8 mouse cellular contexts compared by ENCODE assay signal in genomic region chr8:9770999-9771605, GRCm38 (mm10). TPM values are rescaled to one million over a fixed set of nuclear protein-coding genes. Genes with fewer than 3 reads are reported as not detected.
A peak's percentile ranks its signal among the peaks of the same experiment; 100 is the strongest.
DNase-seq lines count a peak whose midpoint lies in the region; ATAC-seq lines count a peak whose summit lies in the region.

Fam155a (minus strand) TSS chr8:9771161.

- 0 out of 2 replicates have a peak, but pooled peaks have one; percentile 35 for ATAC-seq in heart, embryonic 14.5 days (ENCODE audit: insufficient number of reproducible peaks, insufficient read depth, low FRiP score, low read depth)
- peak; percentile 62 for ATAC-seq in forebrain, embryonic 16.5 days
- peak; percentile 84 for ATAC-seq in midbrain, embryonic 13.5 days

- peaks cover 44% of the 10 kb centered on the region for H3K27me3 ChIP-seq in heart, embryonic 14.5 days (ENCODE audit: control insufficient read depth, insufficient read depth, low read length)
- H3K27me3 ChIP-seq in forebrain, embryonic 16.5 days (replicated peaks; ENCODE audit: control insufficient read depth, insufficient read depth, low read length): peaks cover 2% of the 10 kb centered on the region; the same call in 1 of the 2 replicates
- peaks cover 5% of the 10 kb centered on the region; the same call in 1 of the 2 replicates for H3K27me3 ChIP-seq in midbrain, embryonic 13.5 days

- peak within 1 kb of the TSS; percentile 89 for H3K4me2 ChIP-seq in heart, embryonic 14.5 days (ENCODE audit: low read length)
- H3K4me2 ChIP-seq in forebrain, embryonic 16.5 days (ENCODE audit: low read length): peak within 1 kb of the TSS; percentile 96
- peak within 1 kb of the TSS; percentile 79 for H3K4me2 ChIP-seq in midbrain, embryonic 13.5 days (replicated peaks)

- H3K4me3 ChIP-seq in heart, embryonic 14.5 days (ENCODE audit: control insufficient read depth in 1 of 2, insufficient read depth in 1 of 2, low read depth in 1 of 2, low read length in 2 of 2): peak within 1 kb of the TSS; percentile 49 to 51
- peak within 1 kb of the TSS; percentile 16 for H3K4me3 ChIP-seq in brown adipose tissue, adult 24 weeks (ENCODE audit: insufficient read depth, low read depth, low read length)
- peak within 1 kb of the TSS; percentile 80 for H3K4me3 ChIP-seq in forebrain, embryonic 16.5 days (replicated peaks; ENCODE audit: low read length)
- peak within 1 kb of the TSS; percentile 84 for H3K4me3 ChIP-seq in midbrain, embryonic 13.5 days (replicated peaks)

- DNase-seq in heart, postnatal 4 days: no peak
- peak; percentile 44 to 51 for DNase-seq in layer of hippocampus, postnatal 25 days (ENCODE audit: extremely low spot score in 1 of 2, low spot score in 1 of 2)
- DNase-seq in thymus, adult 18-20 months: no peak
- no peak for DNase-seq in urinary bladder, postnatal 25 days (ENCODE audit: low spot score)

- 3% methylated on average over 13 of the region's 29 CpGs for WGBS in heart, embryonic 14.5 days
- 0% methylated on average over 25 of the region's 29 CpGs for WGBS in forebrain, embryonic 16.5 days
- 0% methylated on average over 25 of the region's 29 CpGs for WGBS in midbrain, embryonic 13.5 days

- no peak within 1 kb of the TSS for H3K27ac ChIP-seq in heart, embryonic 14.5 days (replicated peaks in 1 of 2; ENCODE audit: control insufficient read depth in 1 of 2, insufficient read depth in 1 of 2, low read depth in 2 of 2, low read length in 2 of 2)
- no peak within 1 kb of the TSS for H3K27ac ChIP-seq in brown adipose tissue, adult 24 weeks (replicated peaks; ENCODE audit: low read depth, low read length)
- H3K27ac ChIP-seq in forebrain, embryonic 16.5 days (ENCODE audit: low read length): peak within 1 kb of the TSS; percentile 78
- peak within 1 kb of the TSS; percentile 92 for H3K27ac ChIP-seq in midbrain, embryonic 13.5 days

- no peaks in the 10 kb centered on the region for H3K36me3 ChIP-seq in heart, embryonic 14.5 days (ENCODE audit: control insufficient read depth, insufficient read depth, low read length)
- no peaks in the 10 kb centered on the region for H3K36me3 ChIP-seq in forebrain, embryonic 16.5 days (ENCODE audit: control insufficient read depth, insufficient read depth)
- no peaks in the 10 kb centered on the region for H3K36me3 ChIP-seq in midbrain, embryonic 13.5 days

- peaks cover 0 to 16% of the 10 kb centered on the region in 2 experiments; a peak in 3 of 4 replicates for H3K4me1 ChIP-seq in heart, embryonic 14.5 days (ENCODE audit: control insufficient read depth in 2 of 2, insufficient read depth in 2 of 2, low read length in 2 of 2)
- H3K4me1 ChIP-seq in brown adipose tissue, adult 24 weeks (ENCODE audit: control insufficient read depth, insufficient read depth, insufficient read length, low read length): peaks cover 2% of the 10 kb centered on the region; the same call in 1 of the 2 replicates
- H3K4me1 ChIP-seq in forebrain, embryonic 16.5 days (replicated peaks; ENCODE audit: control insufficient read depth, insufficient read depth, low read length): peaks cover 13% of the 10 kb centered on the region
- H3K4me1 ChIP-seq in midbrain, embryonic 13.5 days (replicated peaks): peaks cover 33% of the 10 kb centered on the region

- no peaks in the 10 kb centered on the region for H3K9me3 ChIP-seq in heart, embryonic 14.5 days (ENCODE audit: control insufficient read depth, low read length)
- no peaks in the 10 kb centered on the region for H3K9me3 ChIP-seq in forebrain, embryonic 16.5 days (ENCODE audit: control insufficient read depth, low read length)
- H3K9me3 ChIP-seq in midbrain, embryonic 13.5 days: no peaks in the 10 kb centered on the region

- H3K9ac ChIP-seq in heart, embryonic 14.5 days (ENCODE audit: low read length): no peak within 1 kb of the TSS; the same call in 1 of the 2 replicates
- peak within 1 kb of the TSS; percentile 79 for H3K9ac ChIP-seq in forebrain, embryonic 16.5 days (replicated peaks; ENCODE audit: low read depth, low read length)
- H3K9ac ChIP-seq in midbrain, embryonic 13.5 days (replicated peaks): peak within 1 kb of the TSS; percentile 76

RNA-seq across cellular contexts. Expression of gene Fam155a, which starts in this region (rescaled TPM):
- polyA plus RNA-seq in heart, embryonic 14.5 days (2014; fragmentation: Nextera tagmentation; extraction: Ambion mirVana): 0.09 and 0.16 TPM in 2 replicates
- not detected for total RNA-seq in heart, postnatal 4 days (2021)
- polyA plus RNA-seq in brown adipose tissue, adult 24 weeks (2012; ENCODE audit: insufficient read depth, insufficient read length, missing spikeins): not detected in 2 replicates
- polyA plus RNA-seq in forebrain, embryonic 16.5 days (2015; fragmentation: Nextera tagmentation; extraction: Ambion mirVana): 13.8 and 17.6 TPM in 2 replicates
- 100 to 1,000 TPM; 110 to 121 TPM for total RNA-seq in layer of hippocampus, postnatal 25 days (2021)
- 21.2 and 21.9 TPM in 2 replicates for polyA plus RNA-seq in midbrain, embryonic 13.5 days (2015; fragmentation: Nextera tagmentation; extraction: Ambion mirVana)

Comparison
In these comparisons a context has a peak if more than half of its experiments do, and no peak if none do; other contexts are left out.
1. RNA of gene Fam155a (total RNA-seq): 110 to 121 TPM in layer of hippocampus, postnatal 25 days; not detected in heart, postnatal 4 days; every median in the first group is over 100 times any median in the second.
2. RNA of gene Fam155a (polyA plus RNA-seq): 21.2 to 21.9 TPM in midbrain, embryonic 13.5 days and 13.8 to 17.6 TPM in forebrain, embryonic 16.5 days; 0.09 to 0.16 TPM in heart, embryonic 14.5 days and not detected in brown adipose tissue, adult 24 weeks; every median in the first group is over 10 times any median in the second.
3. Peak in ATAC-seq, H3K4me3 ChIP-seq and H3K4me2 ChIP-seq in heart, embryonic 14.5 days; RNA of the gene not detected or under 1 TPM.
4. H3K27ac ChIP-seq: peak in forebrain, embryonic 16.5 days (single experiment) and midbrain, embryonic 13.5 days (single experiment); none in heart, embryonic 14.5 days (0 of 2) and brown adipose tissue, adult 24 weeks (single experiment).
5. H3K4me3 ChIP-seq: peak in every context shown above with its lines; median percentile 84 in midbrain, embryonic 13.5 days; 80 in forebrain, embryonic 16.5 days; 50 in heart, embryonic 14.5 days; 16 in brown adipose tissue, adult 24 weeks.
6. DNase-seq: peak in layer of hippocampus, postnatal 25 days (2 of 2); none in heart, postnatal 4 days (single experiment), thymus, adult 18-20 months (0 of 2) and urinary bladder, postnatal 25 days (single experiment).
7. Peak in every context shown above with its lines, with median percentiles within 50 percentile points of each other: ATAC-seq and H3K4me2 ChIP-seq.